Mouse (Mus musculus) forebrain, embryonic 10.5 days (tissue): ENCODE measurements around the gene Ust. TPM values are rescaled to one million over a fixed set of nuclear protein-coding genes. Genes with fewer than 3 reads are reported as not detected.

Experiments
- DNase-seq: peaks from one replicate; pipeline ENCODE4 v3.0.0-alpha.2; 2017; ENCODE audit warnings: low spot score; ENCODE audit errors: extremely low spot score
- H3K27ac ChIP-seq: fragments of 300-500 bp; sonication (generic); 2 replicates; pipeline ENCODE4 v1.5.1; 2016; ENCODE audit warnings: mild to moderate bottlenecking
- H3K27me3 ChIP-seq: fragments of 300-500 bp; sonication (generic); 2 replicates; pipeline ENCODE4 v1.6.1; 2016; ENCODE audit warnings: mild to moderate bottlenecking; ENCODE audit not compliant: poor library complexity, severe bottlenecking
- H3K36me3 ChIP-seq: fragments of 300-500 bp; sonication (generic); replicated peaks from 2 replicates; pipeline ENCODE4 v1.6.1; 2016; ENCODE audit warnings: mild to moderate bottlenecking, moderate library complexity
- H3K4me1 ChIP-seq: fragments of 300-500 bp; sonication (generic); 2 replicates; pipeline ENCODE4 v1.6.1; 2016
- H3K4me3 ChIP-seq: fragments of 300-500 bp; sonication (generic); 2 replicates; pipeline ENCODE4 v1.5.1; 2016; ENCODE audit warnings: mild to moderate bottlenecking, moderate library complexity
- H3K9me3 ChIP-seq: fragments of 300-500 bp; sonication (generic); 2 replicates; pipeline ENCODE4 v1.6.1; 2016; ENCODE audit warnings: mild to moderate bottlenecking, moderate library complexity
- WGBS: fragments of 180-500 bp; shearing (Covaris S2); methylation state at CpG from one replicate; pipeline ENCODE4 v1.1.7; 2016; 5-methylcytosine and 5-hydroxymethylcytosine counted together
- polyA plus RNA-seq: library from polyadenylated mRNA; unstranded; fragments of >200 nt; fragmentation: Nextera tagmentation; extraction: Ambion mirVana; gene quantifications from 2 replicates; pipeline ENCODE4 v1.2.1, GENCODE M21; 2016

Gene Ust
- polyA plus RNA-seq, 1 experiment from 2014 or later: 2.2 TPM

- Histone ChIP-seq H3K4me3 (peak overlapping the region; percentile 85), H3K9me3 (no peaks in the 10 kb centered on the region), H3K27me3 (peaks cover 50% of the 10 kb centered on the region), H3K4me1 (peaks cover 29% of the 10 kb centered on the region), H3K36me3 (no peaks in the 10 kb centered on the region), H3K27ac (peak overlapping the region; percentile 91)
- no peak for DNase-seq
- 2% methylated on average over 18 of the region's 18 CpGs for WGBS
Observed at GRCm38 (mm10) chr10:8519014-8519491, 428 bp upstream of the Ust start.

- peak overlapping the region; percentile 91 for H3K27ac ChIP-seq
Observed at GRCm38 (mm10) chr10:8517591-8518140, 959 bp downstream of the Ust start.

GRCm38 (mm10) chr10:8516916-8517524 is 1.6 kb downstream of the Ust start:
- H3K4me1 ChIP-seq: peaks cover 29% of the 10 kb centered on the region
- H3K4me3 ChIP-seq: peak overlapping the region; percentile 85
- no peak overlapping the region for H3K27ac ChIP-seq
- no peaks in the 10 kb centered on the region for H3K36me3 ChIP-seq
- no peaks in the 10 kb centered on the region for H3K9me3 ChIP-seq
- H3K27me3 ChIP-seq: peaks cover 50% of the 10 kb centered on the region
- DNase-seq: no peak
- WGBS: 18% methylated on average over 9 of the region's 9 CpGs

More at GRCm38 (mm10) chr10:8517591-8518140, 959 bp downstream of the Ust start:
- Histone ChIP-seq H3K9me3 (no peaks in the 10 kb centered on the region), H3K27me3 (peaks cover 50% of the 10 kb centered on the region), H3K4me1 (peaks cover 29% of the 10 kb centered on the region), H3K4me3 (peak overlapping the region; percentile 85), H3K36me3 (no peaks in the 10 kb centered on the region)
- peak; percentile 24 for DNase-seq
- WGBS: under 1% methylated on average over 26 of the region's 26 CpGs

GRCm38 (mm10) chr10:8513690-8514089 is 4.9 kb downstream of the Ust start:
- peaks cover 32% of the 10 kb centered on the region for H3K27me3 ChIP-seq
- H3K36me3 ChIP-seq: no peaks in the 10 kb centered on the region
- DNase-seq: no peak
- 91% methylated on average over 3 of the region's 3 CpGs for WGBS
- no peaks in the 10 kb centered on the region for H3K9me3 ChIP-seq
- H3K4me3 ChIP-seq: no peak overlapping the region
- H3K27ac ChIP-seq: no peak overlapping the region
- peaks cover 15% of the 10 kb centered on the region for H3K4me1 ChIP-seq

- 91% methylated on average over 6 of the region's 6 CpGs for WGBS
- no peak for DNase-seq
Observed at GRCm38 (mm10) chr10:8512222-8512621, 6.4 kb downstream of the Ust start.

GRCm38 (mm10) chr10:8511760-8512159 is 6.9 kb downstream of the Ust start:
- no peaks in the 10 kb centered on the region for H3K4me1 ChIP-seq
- H3K4me3 ChIP-seq: no peak overlapping the region
- no peaks in the 10 kb centered on the region for H3K36me3 ChIP-seq
- H3K9me3 ChIP-seq: no peaks in the 10 kb centered on the region
- H3K27ac ChIP-seq: no peak overlapping the region
- H3K27me3 ChIP-seq: peaks cover 15% of the 10 kb centered on the region
- 91% methylated on average over 8 of the region's 8 CpGs for WGBS
- DNase-seq: no peak

More at GRCm38 (mm10) chr10:8512222-8512621, 6.4 kb downstream of the Ust start:
- Histone ChIP-seq H3K27ac (no peak overlapping the region), H3K4me1 (peaks cover 3% of the 10 kb centered on the region), H3K9me3 (no peaks in the 10 kb centered on the region), H3K36me3 (no peaks in the 10 kb centered on the region), H3K4me3 (no peak overlapping the region), H3K27me3 (peaks cover 20% of the 10 kb centered on the region)

GRCm38 (mm10) chr10:8506247-8506573 is 12.4 kb downstream of the Ust start:
- H3K4me1 ChIP-seq: peaks cover 6% of the 10 kb centered on the region; the same call in 1 of the 2 replicates
- no peak overlapping the region for H3K4me3 ChIP-seq
- 87% methylated on average over 3 of the region's 3 CpGs for WGBS
- H3K27me3 ChIP-seq: no peaks in the 10 kb centered on the region
- H3K27ac ChIP-seq: no peak overlapping the region
- no peak for DNase-seq
- H3K36me3 ChIP-seq: no peaks in the 10 kb centered on the region
- no peaks in the 10 kb centered on the region for H3K9me3 ChIP-seq

GRCm38 (mm10) chr10:8505346-8506246 is 13.0 kb downstream of the Ust start:
- H3K27ac ChIP-seq: no peak overlapping the region
- no peak overlapping the region for H3K4me3 ChIP-seq
- 74% methylated on average over 13 of the region's 13 CpGs for WGBS
- no peaks in the 10 kb centered on the region for H3K9me3 ChIP-seq
- no peak for DNase-seq
- no peaks in the 10 kb centered on the region for H3K36me3 ChIP-seq
- peaks cover 6% of the 10 kb centered on the region; the same call in 1 of the 2 replicates for H3K4me1 ChIP-seq
- H3K27me3 ChIP-seq: no peaks in the 10 kb centered on the region

- Histone ChIP-seq H3K36me3 (no peaks in the 10 kb centered on the region), H3K27me3 (no peaks in the 10 kb centered on the region), H3K4me1 (peaks cover 6% of the 10 kb centered on the region; the same call in 1 of the 2 replicates), H3K27ac (no peak overlapping the region), H3K4me3 (no peak overlapping the region), H3K9me3 (no peaks in the 10 kb centered on the region)
- WGBS: 90% methylated on average over 4 of the region's 4 CpGs
- DNase-seq: no peak
Observed at GRCm38 (mm10) chr10:8504832-8505231, 13.8 kb downstream of the Ust start.

GRCm38 (mm10) chr10:8498951-8499891 is 19.4 kb downstream of the Ust start:
- 81% methylated on average over 13 of the region's 13 CpGs for WGBS
- DNase-seq: no peak
- H3K27me3 ChIP-seq: no peaks in the 10 kb centered on the region
- no peak overlapping the region for H3K27ac ChIP-seq
- H3K4me3 ChIP-seq: no peak overlapping the region
- H3K36me3 ChIP-seq: no peaks in the 10 kb centered on the region
- H3K9me3 ChIP-seq: no peaks in the 10 kb centered on the region
- peaks cover 7% of the 10 kb centered on the region for H3K4me1 ChIP-seq

GRCm38 (mm10) chr10:8495543-8496141 is 23.0 kb downstream of the Ust start:
- H3K27me3 ChIP-seq: no peaks in the 10 kb centered on the region
- H3K4me3 ChIP-seq: no peak overlapping the region
- no peaks in the 10 kb centered on the region for H3K9me3 ChIP-seq
- WGBS: 68% methylated on average over 5 of the region's 5 CpGs
- no peaks in the 10 kb centered on the region for H3K36me3 ChIP-seq
- peaks cover 7% of the 10 kb centered on the region for H3K4me1 ChIP-seq
- no peak for DNase-seq
- no peak overlapping the region for H3K27ac ChIP-seq
